Mouse (Mus musculus) kidney, postnatal 25 days (tissue): Measurements from ENCODE around the gene Klk7.

Experiments used
- DNase-seq, 2 experiments: peaks; one replicate each; pipeline ENCODE4 v3.0.0; 2021; ENCODE audit warnings: mixed read lengths in 2 of 2

The Klk7 gene

GRCm38 (mm10) chr7:43810994-43811393, at the start of gene Klk7:
Klk7 (plus strand) TSS chr7:43811294.
- no peak for DNase-seq

GRCm38 (mm10) chr7:43766484-43766883, 44.6 kb upstream of the Klk7 start:
- DNase-seq = no peak

GRCm38 (mm10) chr7:43768597-43768996, 42.5 kb upstream of the Klk7 start, which contains the start of gene Klk12:
Klk12 (plus strand) TSS chr7:43768897.
- DNase-seq = no peak

- no peak for DNase-seq
Observed at GRCm38 (mm10) chr7:43769636-43770035, 41.5 kb upstream of the Klk7 start.

GRCm38 (mm10) chr7:43770701-43771100, 40.4 kb upstream of the Klk7 start:
- DNase-seq = no peak

GRCm38 (mm10) chr7:43771916-43772315, 39.2 kb upstream of the Klk7 start:
- DNase-seq = no peak

GRCm38 (mm10) chr7:43772901-43773300, 38.2 kb upstream of the Klk7 start:
- DNase-seq = no peak

GRCm38 (mm10) chr7:43774364-43774763, 36.7 kb upstream of the Klk7 start, which contains the start of gene Klk11:
Klk11 (plus strand) TSS chr7:43774604.
- DNase-seq = no peak

GRCm38 (mm10) chr7:43774802-43775201, 36.3 kb upstream of the Klk7 start:
- DNase-seq = no peak

GRCm38 (mm10) chr7:43775311-43776057, 35.6 kb upstream of the Klk7 start:
- DNase-seq = no peak

- no peak for DNase-seq
Observed at GRCm38 (mm10) chr7:43776506-43776905, 34.6 kb upstream of the Klk7 start.

GRCm38 (mm10) chr7:43777423-43777822, 33.7 kb upstream of the Klk7 start:
- no peak for DNase-seq

- no peak for DNase-seq
Observed at GRCm38 (mm10) chr7:43778176-43778970, 32.7 kb upstream of the Klk7 start.

GRCm38 (mm10) chr7:43780241-43780640, 30.9 kb upstream of the Klk7 start:
- DNase-seq = no peak

- DNase-seq = no peak
Observed at GRCm38 (mm10) chr7:43780746-43781145, 30.3 kb upstream of the Klk7 start, which contains the start of gene Klk10. Klk10 (plus strand) TSS chr7:43781035.

GRCm38 (mm10) chr7:43781541-43781940, 29.6 kb upstream of the Klk7 start:
- DNase-seq = no peak

- peak; percentile 78 to 85 for DNase-seq
Observed at GRCm38 (mm10) chr7:43782275-43783265, 28.5 kb upstream of the Klk7 start.

- DNase-seq = peak; percentile 28 to 47
Observed at GRCm38 (mm10) chr7:43785286-43785685, 25.8 kb upstream of the Klk7 start.

GRCm38 (mm10) chr7:43788096-43788495, 23.0 kb upstream of the Klk7 start:
- no peak for DNase-seq

GRCm38 (mm10) chr7:43789295-43789694, 21.8 kb upstream of the Klk7 start:
- DNase-seq = no peak

- DNase-seq = no peak
Observed at GRCm38 (mm10) chr7:43791591-43791990, 19.5 kb upstream of the Klk7 start, which contains the start of gene Klk9. Klk9 (plus strand) TSS chr7:43791891.

- no peak for DNase-seq
Observed at GRCm38 (mm10) chr7:43796355-43796754, 14.7 kb upstream of the Klk7 start.
